ENCODE assay signal across 23 mouse cellular contexts in genomic region chr6:21259031-21259430, GRCm38 (mm10). TPM values are rescaled to one million over a fixed set of nuclear protein-coding genes. Genes with fewer than 3 reads are reported as not detected.
DNase-seq lines count a peak whose midpoint lies in the region; ATAC-seq lines count a peak whose summit lies in the region.
"Had no signal": no experiment of that assay in that cellular context is flagged by ENCODE, and none has a peak within 500 bp of the region (broad histone marks: within the 10 kb centered on the region; RNA-seq: fewer than 3 reads in every experiment).

No protein-coding gene starts in this region.

- DNase-seq in cerebellum, adult 11 months = peak; percentile 31
- peak; percentile 46 to 67 for DNase-seq in cerebellum, adult 18-20 months
- peak; percentile 71 for DNase-seq in cerebellum, adult 9-11 months
- peak; percentile 30 to 56 for DNase-seq in cerebellum, postnatal 36 days
- DNase-seq in thymus, postnatal 4 days = no peak
- no peak for DNase-seq in layer of hippocampus, adult 8-10 months (ENCODE audit: low spot score in 2 of 2)
- DNase-seq: adrenal gland, adult 2 months; adrenal gland, postnatal 25 days; embryo, embryonic 11 days; gastrocnemius, adult 2 months; gastrocnemius, postnatal 25 days; heart, postnatal 4 days; kidney, adult 11 months had no signal

- WGBS in kidney, embryonic 15.5 days = 82% methylated on average over 5 of the region's 5 CpGs

- no peaks in the 10 kb centered on the region for H3K27me3 ChIP-seq in kidney, embryonic 15.5 days
- H3K27me3 ChIP-seq: embryonic facial prominence, embryonic 15.5 days; hindbrain, embryonic 12.5 days had no signal

- H3K4me3 ChIP-seq in kidney, embryonic 15.5 days (replicated peaks) = no peak overlapping the region
- H3K4me3 ChIP-seq: embryonic facial prominence, embryonic 15.5 days; erythroblast, embryonic 14.5 days; forebrain, embryonic 10.5 days; gastrocnemius, adult 2 months; heart, embryonic 10.5 days; hindbrain, embryonic 12.5 days had no signal

- no peak overlapping the region for H3K27ac ChIP-seq in kidney, embryonic 15.5 days
- H3K27ac ChIP-seq: embryonic facial prominence, embryonic 15.5 days; forebrain, embryonic 10.5 days; gastrocnemius, adult 2 months; heart, embryonic 10.5 days; hindbrain, embryonic 12.5 days had no signal

- H3K9me3 ChIP-seq in kidney, embryonic 15.5 days (replicated peaks) = no peaks in the 10 kb centered on the region
- H3K9me3 ChIP-seq: embryonic facial prominence, embryonic 15.5 days; forebrain, embryonic 10.5 days; heart, embryonic 10.5 days; hindbrain, embryonic 12.5 days had no signal

- H3K9ac ChIP-seq in kidney, embryonic 15.5 days = no peak overlapping the region
- H3K9ac ChIP-seq: embryonic facial prominence, embryonic 15.5 days; hindbrain, embryonic 12.5 days had no signal

- no peak overlapping the region for H3K4me2 ChIP-seq in kidney, embryonic 15.5 days
- H3K4me2 ChIP-seq: embryonic facial prominence, embryonic 15.5 days; hindbrain, embryonic 12.5 days had no signal

- no peak for ATAC-seq in kidney, embryonic 15.5 days (replicated peaks; ENCODE audit: low FRiP score)
- ATAC-seq: forebrain, embryonic 14.5 days; hindbrain, embryonic 16.5 days had no signal

- no peaks in the 10 kb centered on the region for H3K36me3 ChIP-seq in kidney, embryonic 15.5 days
- H3K36me3 ChIP-seq: embryonic facial prominence, embryonic 15.5 days; forebrain, embryonic 10.5 days; heart, embryonic 10.5 days; hindbrain, embryonic 12.5 days had no signal

- no peaks in the 10 kb centered on the region for H3K4me1 ChIP-seq in kidney, embryonic 15.5 days
- H3K4me1 ChIP-seq: embryonic facial prominence, embryonic 15.5 days; forebrain, embryonic 10.5 days; heart, embryonic 10.5 days; hindbrain, embryonic 12.5 days had no signal

RNA-seq across cellular contexts. Expression of gene Kcnd2, which starts 43.7 kb away (rescaled TPM):
- polyA plus RNA-seq in kidney, embryonic 15.5 days (2015; fragmentation: Nextera tagmentation; extraction: Ambion mirVana) = 2.0 and 2.7 TPM in 2 replicates
- 10 to 100 TPM; 84.9 to 96.6 (median 90.3) TPM for total RNA-seq in layer of hippocampus, adult 8-10 months (2022)
- total RNA-seq: common myeloid progenitor, adult 5-6 weeks; gastrocnemius, postnatal 25 days; granulocyte monocyte progenitor cell, adult 5-6 weeks had no signal
- polyA plus RNA-seq: erythroblast, embryonic 14.5 days had no signal

Comparison
In these comparisons a context has a peak if more than half of its experiments do, and no peak if none do; other contexts are left out.
1. DNase-seq: peak in cerebellum, adult 11 months (single experiment), cerebellum, adult 18-20 months (2 of 2), cerebellum, adult 9-11 months (single experiment) and cerebellum, postnatal 36 days (2 of 2); none in thymus, postnatal 4 days (single experiment) and layer of hippocampus, adult 8-10 months (0 of 2).